Mouse (Mus musculus) myocyte (in vitro differentiated cells): ENCODE data around the gene Ulk4. TPM values are rescaled to one million over a fixed set of nuclear protein-coding genes. Genes with fewer than 3 reads are reported as not detected.

Experiments used
- H3K27me3 ChIP-seq: one replicate; pipeline ENCODE4 v1.6.1; 2011; ENCODE audit not compliant: control insufficient read depth, insufficient read depth, insufficient read length
- H3K36me3 ChIP-seq: one replicate; pipeline ENCODE4 v1.6.1; 2011; ENCODE audit not compliant: control insufficient read depth, insufficient read depth
- H3K4me2 ChIP-seq: one replicate; pipeline ENCODE4 v1.6.1; 2011; ENCODE audit warnings: low read depth, control low read depth
- H3K4me3 ChIP-seq: one replicate; pipeline ENCODE4 v1.5.1; 2011; ENCODE audit warnings: mild to moderate bottlenecking, control low read depth, moderate library complexity
- H3K79me2 ChIP-seq: one replicate; pipeline ENCODE4 v1.6.1; 2011; ENCODE audit not compliant: control insufficient read depth, insufficient read depth
- H3ac ChIP-seq: one replicate; pipeline ENCODE4 v1.6.1; 2011; ENCODE audit not compliant: control insufficient read depth, insufficient read length
- CEBPB ChIP-seq: IDR thresholded peaks from 2 replicates; pipeline ENCODE4 v1.6.1; 2011; ENCODE audit warnings: mild to moderate bottlenecking, moderate library complexity; ENCODE audit not compliant: poor library complexity, insufficient read depth, severe bottlenecking
- E2F4 ChIP-seq: IDR thresholded peaks from one replicate; pipeline ENCODE4 v1.6.1; 2011; ENCODE audit warnings: mild to moderate bottlenecking, control low read depth, moderate library complexity; ENCODE audit not compliant: insufficient read depth
- MAX ChIP-seq: IDR thresholded peaks from one replicate; pipeline ENCODE4 v1.6.1; 2011; ENCODE audit warnings: low read depth, mild to moderate bottlenecking, control low read depth
- MYOD1 ChIP-seq, 3 experiments: IDR thresholded peaks; one replicate each; pipeline ENCODE4 v1.6.1; 2011; ENCODE audit warnings: control low read depth in 2 of 3, low read depth in 2 of 3, mild to moderate bottlenecking in 2 of 3, moderate library complexity in 1 of 3; ENCODE audit not compliant: insufficient read length in 2 of 3, control insufficient read depth in 1 of 3
- MYOG ChIP-seq, 3 experiments: IDR thresholded peaks; one replicate each; pipeline ENCODE4 v1.6.1; 2011; ENCODE audit warnings: control low read depth in 2 of 3, low read depth in 2 of 3, mild to moderate bottlenecking in 2 of 3; ENCODE audit not compliant: insufficient read length in 2 of 3, control insufficient read depth in 1 of 3, insufficient read depth in 1 of 3
- POLR2A ChIP-seq: IDR thresholded peaks from one replicate; pipeline ENCODE4 v1.6.1; 2011; ENCODE audit warnings: low read depth, mild to moderate bottlenecking, control low read depth, moderate library complexity; ENCODE audit not compliant: insufficient read length
- POLR2AphosphoS2 ChIP-seq: IDR thresholded peaks from one replicate; pipeline ENCODE4 v1.6.1; 2011; ENCODE audit warnings: low read depth, control low read depth; ENCODE audit not compliant: insufficient read length
- REST ChIP-seq: IDR thresholded peaks from one replicate; pipeline ENCODE4 v1.6.1; 2011; ENCODE audit warnings: mild to moderate bottlenecking, control low read depth, moderate library complexity; ENCODE audit not compliant: insufficient read depth, insufficient read length
- SRF ChIP-seq: IDR thresholded peaks from one replicate; pipeline ENCODE4 v1.6.1; 2011; ENCODE audit warnings: low read depth; ENCODE audit not compliant: control insufficient read depth, insufficient read length
- TCF12 ChIP-seq: IDR thresholded peaks from one replicate; pipeline ENCODE4 v1.6.1; 2011; ENCODE audit warnings: mild to moderate bottlenecking, control low read depth; ENCODE audit not compliant: poor library complexity, insufficient read depth, severe bottlenecking
- TCF3 ChIP-seq: IDR thresholded peaks from one replicate; pipeline ENCODE4 v1.6.1; 2011; ENCODE audit warnings: low read depth, control low read depth; ENCODE audit not compliant: insufficient read length
- USF1 ChIP-seq: IDR thresholded peaks from one replicate; pipeline ENCODE4 v1.6.1; 2011; ENCODE audit warnings: low read depth, mild to moderate bottlenecking, control low read depth, moderate library complexity
- polyA plus RNA-seq: library from polyadenylated mRNA; unstranded; fragments of >200 nt; fragmentation: generic; extraction: Trizol; gene quantifications from one replicate; pipeline ENCODE4 v1.2.1, GENCODE M21; 2012; ENCODE audit warnings: missing spikeins

Gene Ulk4
- polyA plus RNA-seq, 1 experiment: 0.85 TPM

DNA sequence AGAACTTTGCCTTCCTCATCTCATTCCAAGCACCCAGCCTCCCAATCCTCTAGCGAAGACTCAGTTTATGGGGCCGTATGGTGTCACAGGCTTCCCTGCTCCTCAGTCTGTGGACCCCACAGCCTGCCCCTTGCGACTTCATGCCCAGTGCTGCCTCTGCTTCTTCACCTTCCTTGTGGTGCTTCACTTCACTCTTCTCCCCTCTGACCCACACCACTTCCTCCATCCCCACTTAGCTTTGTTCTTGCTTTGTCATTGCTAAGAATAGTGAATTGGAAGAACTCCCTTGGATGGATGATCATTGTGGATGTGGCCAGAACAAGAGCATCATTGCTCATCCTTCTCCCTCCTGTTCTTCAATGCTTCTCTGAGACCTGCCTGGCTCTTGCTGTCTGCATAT, 336.1 kb downstream of the Ulk4 start:
- H3K4me2 ChIP-seq: no peak overlapping the region
- no peaks in the 10 kb centered on the region for H3K36me3 ChIP-seq
- TF ChIP-seq SRF (no peak), TCF12 (no peak), MAX (no peak), TCF3 (no peak), POLR2AphosphoS2 (no peak), E2F4 (no peak), POLR2A (no peak), MYOG (IDR thresholded peaks at IDR 0.05; ENCODE audit: control insufficient read depth in 1 of 3, insufficient read depth in 1 of 3, insufficient read length in 2 of 3, low read depth in 2 of 3) (no peak), MYOD1 (IDR thresholded peaks at IDR 0.05; ENCODE audit: control insufficient read depth in 1 of 3, insufficient read length in 2 of 3, low read depth in 2 of 3) (no peak), REST (no peak), USF1 (no peak), CEBPB (no peak)
- no peak overlapping the region for H3ac ChIP-seq
- H3K79me2 ChIP-seq: peaks cover 100% of the 10 kb centered on the region
- no peaks in the 10 kb centered on the region for H3K27me3 ChIP-seq
- no peak overlapping the region for H3K4me3 ChIP-seq

DNA sequence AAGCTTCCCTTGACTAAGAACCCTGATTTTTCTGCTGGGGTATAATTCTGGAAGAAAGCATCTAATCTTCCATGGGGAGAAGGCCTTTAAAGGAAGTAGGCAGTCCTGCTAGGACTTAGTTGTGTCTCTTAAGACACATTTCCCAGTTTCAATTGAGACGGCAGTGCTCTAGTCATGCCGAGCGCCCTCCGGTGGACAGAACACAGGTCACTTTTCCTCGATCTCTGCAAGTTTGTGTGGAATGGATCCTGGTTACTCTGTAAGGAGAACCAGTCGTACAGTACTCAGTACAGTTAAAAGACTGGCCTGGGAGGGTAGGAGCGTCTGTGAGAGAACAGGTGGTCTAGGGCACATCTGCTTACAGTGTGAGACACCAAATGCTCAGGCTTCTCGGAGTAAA, 340.6 kb downstream of the Ulk4 start:
- Histone ChIP-seq H3K79me2 (peaks cover 77% of the 10 kb centered on the region), H3K4me3 (peak overlapping the region; percentile 61), H3K4me2 (peak overlapping the region; percentile 99), H3K27me3 (no peaks in the 10 kb centered on the region), H3K36me3 (no peaks in the 10 kb centered on the region), H3ac (no peak overlapping the region)
- TF ChIP-seq MYOD1 (IDR thresholded peaks at IDR 0.05; ENCODE audit: control insufficient read depth in 1 of 3, insufficient read length in 2 of 3, low read depth in 2 of 3) (peak in 1 of 3 experiments; percentile 45), TCF3 (no peak)

DNA sequence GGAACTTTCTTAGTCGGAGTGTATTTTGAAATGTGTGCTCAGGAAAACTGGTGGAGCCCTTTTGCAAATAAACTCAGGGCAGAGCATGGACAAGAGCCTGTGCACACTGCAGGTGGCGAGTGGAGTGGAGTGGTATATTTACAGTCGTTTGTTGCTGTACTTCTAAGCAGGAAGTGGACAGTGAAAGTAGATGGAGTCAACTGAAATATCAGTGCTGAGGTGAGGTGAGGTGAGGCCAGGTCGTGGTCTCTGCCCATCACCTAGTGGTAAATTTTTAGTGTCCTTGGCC, 341.4 kb downstream of the Ulk4 start:
- Histone ChIP-seq H3ac (no peak overlapping the region), H3K79me2 (peaks cover 69% of the 10 kb centered on the region), H3K4me2 (peak overlapping the region; percentile 99), H3K36me3 (no peaks in the 10 kb centered on the region), H3K4me3 (peak overlapping the region; percentile 61), H3K27me3 (no peaks in the 10 kb centered on the region)
- TF ChIP-seq MYOG (IDR thresholded peaks at IDR 0.05; ENCODE audit: control insufficient read depth in 1 of 3, insufficient read depth in 1 of 3, insufficient read length in 2 of 3, low read depth in 2 of 3) (no peak), TCF3 (no peak), CEBPB (no peak), E2F4 (no peak), REST (no peak), POLR2A (no peak), POLR2AphosphoS2 (no peak), SRF (no peak), TCF12 (no peak), USF1 (no peak), MAX (no peak), MYOD1 (IDR thresholded peaks at IDR 0.05; ENCODE audit: control insufficient read depth in 1 of 3, insufficient read length in 2 of 3, low read depth in 2 of 3) (no peak)

DNA sequence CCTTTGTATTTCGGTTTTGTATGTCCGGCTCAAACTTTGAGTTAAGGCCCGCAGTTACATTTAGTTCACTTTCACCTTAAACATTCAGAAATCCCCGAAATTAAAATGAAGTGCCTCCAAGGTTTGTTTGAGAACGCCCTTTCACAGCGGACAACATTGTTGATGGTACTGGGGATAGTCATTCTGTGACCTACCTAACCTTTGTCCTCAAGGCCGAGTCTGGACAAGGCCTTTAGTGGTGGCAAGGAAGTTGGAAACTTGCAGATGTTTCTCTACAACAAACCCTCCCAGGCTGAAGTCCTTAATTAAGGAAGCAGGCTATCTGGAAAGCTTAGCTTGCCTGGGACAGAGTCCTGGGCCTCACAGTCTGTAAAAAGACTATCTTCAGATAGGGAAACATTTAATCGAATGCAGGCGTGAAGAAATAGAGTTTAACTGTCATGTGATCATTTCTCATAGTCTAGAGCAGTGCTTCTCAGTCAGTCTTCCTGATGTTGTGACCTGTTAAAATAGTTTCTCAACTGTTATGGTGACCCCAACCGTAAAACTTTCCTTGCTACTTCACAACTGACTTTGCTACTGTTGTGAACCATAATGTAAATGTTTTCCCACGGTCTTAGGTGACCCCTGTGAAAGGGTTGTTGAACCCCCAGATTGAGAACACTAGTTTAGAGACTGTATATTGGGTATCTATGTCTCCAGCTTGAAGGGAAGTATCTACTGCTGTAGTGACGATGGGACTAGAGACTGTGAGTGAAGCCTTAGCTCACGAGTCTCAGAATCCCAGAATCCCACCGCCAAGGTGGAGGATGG, 342.0 kb downstream of the Ulk4 start:
- Histone ChIP-seq H3K79me2 (peaks cover 64% of the 10 kb centered on the region), H3K4me2 (peak overlapping the region; percentile 99), H3K36me3 (no peaks in the 10 kb centered on the region), H3K27me3 (no peaks in the 10 kb centered on the region), H3K4me3 (peak overlapping the region; percentile 61), H3ac (peak overlapping the region; percentile 93)
- TF ChIP-seq MYOD1 (IDR thresholded peaks at IDR 0.05; ENCODE audit: control insufficient read depth in 1 of 3, insufficient read length in 2 of 3, low read depth in 2 of 3) (no peak), USF1 (peak; percentile 30), TCF3 (no peak), TCF12 (no peak), REST (no peak), POLR2AphosphoS2 (no peak)

DNA sequence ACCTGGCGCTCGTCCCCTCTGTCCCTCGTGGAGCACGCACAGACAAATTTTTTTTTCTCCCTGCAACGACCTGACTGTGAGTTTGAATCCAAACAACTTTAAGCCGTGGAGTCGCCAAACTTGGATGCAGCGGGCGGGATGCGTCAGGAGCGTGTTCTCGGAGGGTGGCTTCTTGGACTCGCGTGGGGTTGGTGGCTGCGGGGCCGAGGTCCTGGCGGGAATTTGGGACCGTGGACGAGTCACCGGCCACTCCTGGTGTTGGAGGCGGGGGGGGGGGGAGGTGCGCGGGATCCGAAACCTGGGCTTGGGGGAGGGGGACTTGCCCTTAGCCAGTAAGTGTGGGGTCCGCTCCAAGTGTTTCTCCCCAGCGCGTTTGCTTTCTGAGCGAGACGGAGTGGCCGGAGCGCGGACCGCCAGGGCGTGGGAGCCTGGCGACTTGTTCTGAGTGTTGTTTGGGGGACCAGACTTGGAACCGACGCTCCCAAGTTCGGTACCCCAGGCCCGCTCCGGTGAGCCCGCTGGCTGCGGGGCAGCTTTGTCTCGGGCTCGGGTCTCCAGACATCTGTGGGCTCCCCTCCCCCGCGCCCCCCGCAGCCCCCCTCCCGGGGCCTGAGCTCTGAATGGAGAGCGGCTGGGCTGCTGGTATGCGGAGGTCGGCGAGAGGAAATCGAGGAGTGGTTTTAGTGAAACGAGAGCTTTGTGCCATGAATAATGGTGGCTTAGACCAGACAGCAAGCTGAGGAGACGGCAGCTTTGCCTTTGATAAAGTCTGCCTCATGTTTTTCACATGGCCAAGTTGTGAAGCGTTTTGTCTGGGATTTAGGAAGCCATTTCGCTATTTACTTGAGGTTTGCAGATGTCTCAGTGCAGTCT, 342.9 kb downstream of the Ulk4 start:
- H3K36me3 ChIP-seq: no peaks in the 10 kb centered on the region
- no peaks in the 10 kb centered on the region for H3K27me3 ChIP-seq
- H3ac ChIP-seq: peak overlapping the region; percentile 93
- H3K4me3 ChIP-seq: peak overlapping the region; percentile 61
- TF ChIP-seq REST: no peak
- TF ChIP-seq TCF3: no peak
- TF ChIP-seq E2F4: no peak
- TF ChIP-seq MYOD1 (IDR thresholded peaks at IDR 0.05; ENCODE audit: control insufficient read depth in 1 of 3, insufficient read length in 2 of 3, low read depth in 2 of 3): no peak
- TF ChIP-seq SRF: no peak
- TF ChIP-seq POLR2AphosphoS2: no peak
- TF ChIP-seq TCF12: no peak
- TF ChIP-seq CEBPB: no peak
- TF ChIP-seq POLR2A: no peak
- no peak for TF ChIP-seq USF1
- no peak for TF ChIP-seq MYOG (IDR thresholded peaks at IDR 0.05; ENCODE audit: control insufficient read depth in 1 of 3, insufficient read depth in 1 of 3, insufficient read length in 2 of 3, low read depth in 2 of 3)
- no peak for TF ChIP-seq MAX
- H3K79me2 ChIP-seq: peaks cover 55% of the 10 kb centered on the region
- H3K4me2 ChIP-seq: peak overlapping the region; percentile 99
